Mouse (Mus musculus): Measurements from ENCODE around the gene Man1b1.

- no peak for TF ChIP-seq CTCF (IDR thresholded peaks at IDR 0.05; ENCODE audit: low read depth, low read length)
- TF ChIP-seq POLR2A (IDR thresholded peaks at IDR 0.05; ENCODE audit: insufficient read depth, low read length): no peak
- no peak for TF ChIP-seq EP300 (IDR thresholded peaks at IDR 0.05; ENCODE audit: insufficient read depth, low read depth, low read length)
Measured at GRCm38 (mm10) chr2:25338303-25338702, 6.2 kb downstream of the Man1b1 start.
